Mouse (Mus musculus): ENCODE results near the gene Ucp1. TPM values are rescaled to one million over a fixed set of nuclear protein-coding genes. Genes with fewer than 3 reads are reported as not detected.
"Not testable (repeated sequence)": the region's sequence is repeated elsewhere in the genome, so short reads cannot be mapped to it uniquely, and the experiment has no call there.

Ucp1 gene
- polyA plus RNA-seq, 1 experiment from 2014 or later, result not detected

DNA sequence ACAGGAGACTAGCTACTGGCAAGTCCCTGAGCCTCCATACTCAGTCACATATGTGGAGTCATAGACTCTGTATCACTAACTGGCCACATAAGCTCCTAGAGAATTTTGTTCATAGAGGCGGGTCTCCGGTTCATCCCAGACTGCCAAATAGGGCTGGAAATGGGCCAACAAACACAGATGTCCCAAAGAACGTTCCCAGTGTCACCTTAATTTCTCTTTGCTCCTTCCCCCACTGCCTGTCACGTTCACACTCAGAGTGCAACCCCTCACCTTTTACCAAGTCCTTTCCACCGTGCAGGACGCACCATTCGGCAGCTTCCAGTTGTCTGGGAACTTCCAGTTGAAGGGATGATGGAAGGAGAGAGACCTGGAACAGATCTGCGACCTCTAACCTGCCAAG is 4.8 kb upstream of the Ucp1 start:
- Histone ChIP-seq H3K9ac (no peak overlapping the region), H3K36me3 (no peaks in the 10 kb centered on the region), H3K27me3 (peaks cover 19% of the 10 kb centered on the region), H3K4me2 (no peak overlapping the region), H3K4me3 (no peak overlapping the region), H3K4me1 (peaks cover 5% of the 10 kb centered on the region), H3K9me3 (no peaks in the 10 kb centered on the region), H3K27ac (no peak overlapping the region)
- 80% methylated on average over 8 of the region's 8 CpGs for WGBS
- no peak for ATAC-seq (ENCODE audit: insufficient number of reproducible peaks, low FRiP score, low TSS enrichment, low read depth)

DNA sequence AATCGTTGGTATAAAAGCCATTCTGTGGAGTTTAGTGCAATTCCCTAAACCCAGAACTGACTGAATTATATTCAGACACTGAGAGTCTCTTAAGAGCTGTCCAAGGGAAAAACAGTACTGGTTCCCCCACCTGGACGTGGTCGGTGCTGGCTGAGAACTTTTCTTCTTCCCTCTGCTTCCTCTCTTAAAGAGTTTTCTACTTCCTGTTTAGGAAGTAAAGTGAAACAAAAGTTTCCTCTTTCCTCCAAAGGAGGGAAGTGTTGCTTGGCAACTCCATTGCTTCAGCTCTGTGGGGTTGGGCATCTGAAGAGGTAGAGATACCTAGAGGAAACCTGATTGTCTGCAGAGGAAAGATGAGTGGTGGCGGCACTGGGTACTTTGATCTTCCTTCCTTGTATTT is 7.2 kb downstream of the Ucp1 start:
- H3K27me3 ChIP-seq, result no peaks in the 10 kb centered on the region
- H3K36me3 ChIP-seq, result no peaks in the 10 kb centered on the region
- ATAC-seq (ENCODE audit: insufficient number of reproducible peaks, low FRiP score, low TSS enrichment, low read depth), result no peak
- no peak overlapping the region for H3K27ac ChIP-seq
- H3K9me3 ChIP-seq, result no peaks in the 10 kb centered on the region
- H3K4me1 ChIP-seq, result no peaks in the 10 kb centered on the region
- WGBS, result 62% methylated on average over 4 of the region's 4 CpGs
- H3K4me2 ChIP-seq, result no peak overlapping the region
- H3K9ac ChIP-seq, result no peak overlapping the region
- no peak overlapping the region for H3K4me3 ChIP-seq

DNA sequence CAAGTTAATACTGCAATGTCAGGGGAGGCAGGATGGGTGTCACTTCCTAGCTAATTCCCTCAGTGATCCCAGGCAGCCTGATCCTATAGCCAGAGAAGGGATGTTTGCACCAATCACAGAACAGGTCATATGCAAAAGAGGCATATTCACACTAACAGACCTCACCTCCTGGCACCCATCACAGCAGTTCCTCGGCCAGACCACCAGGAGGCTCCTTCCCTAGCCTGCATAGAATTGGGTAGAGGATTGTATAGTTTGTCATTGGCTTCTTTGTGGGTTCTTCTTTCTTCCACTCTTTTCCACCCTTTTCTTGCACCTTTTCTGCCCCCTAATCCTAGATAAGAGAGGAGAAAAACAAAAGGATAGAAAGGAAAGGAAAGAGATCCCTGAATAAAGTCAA is 10.0 kb downstream of the Ucp1 start:
- no peaks in the 10 kb centered on the region for H3K9me3 ChIP-seq
- no peak overlapping the region for H3K4me2 ChIP-seq
- ATAC-seq (ENCODE audit: insufficient number of reproducible peaks, low FRiP score, low TSS enrichment, low read depth), result no peak

DNA sequence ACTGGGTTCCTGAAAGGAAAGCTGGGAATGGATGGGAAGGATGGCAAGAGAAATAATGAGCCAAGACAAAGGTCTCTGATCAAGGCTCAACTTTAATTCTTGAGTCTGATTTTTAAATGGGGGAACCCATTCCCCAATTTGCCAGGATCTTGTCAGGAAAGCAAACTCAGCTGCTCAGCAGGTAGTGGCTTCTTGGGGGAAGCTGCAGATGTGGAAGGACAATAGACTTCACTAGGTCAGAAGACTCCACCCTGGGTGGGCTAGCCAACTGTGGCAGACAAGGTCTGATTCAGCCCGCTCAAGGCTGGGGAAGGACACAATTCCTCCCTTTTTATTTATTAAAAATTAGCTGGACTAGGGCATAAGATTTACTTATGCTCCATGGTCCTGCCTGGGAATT is 14.8 kb downstream of the Ucp1 start:
- H3K4me2 ChIP-seq, result no peak overlapping the region

More for the DNA sequence above, 10.0 kb downstream of the Ucp1 start:
- Histone ChIP-seq H3K9ac (no peak overlapping the region), H3K36me3 (no peaks in the 10 kb centered on the region), H3K4me3 (no peak overlapping the region), H3K27me3 (no peaks in the 10 kb centered on the region), H3K27ac (no peak overlapping the region), H3K4me1 (no peaks in the 10 kb centered on the region)
- WGBS, result 54% methylated on average over 1 of the region's 1 CpGs

DNA sequence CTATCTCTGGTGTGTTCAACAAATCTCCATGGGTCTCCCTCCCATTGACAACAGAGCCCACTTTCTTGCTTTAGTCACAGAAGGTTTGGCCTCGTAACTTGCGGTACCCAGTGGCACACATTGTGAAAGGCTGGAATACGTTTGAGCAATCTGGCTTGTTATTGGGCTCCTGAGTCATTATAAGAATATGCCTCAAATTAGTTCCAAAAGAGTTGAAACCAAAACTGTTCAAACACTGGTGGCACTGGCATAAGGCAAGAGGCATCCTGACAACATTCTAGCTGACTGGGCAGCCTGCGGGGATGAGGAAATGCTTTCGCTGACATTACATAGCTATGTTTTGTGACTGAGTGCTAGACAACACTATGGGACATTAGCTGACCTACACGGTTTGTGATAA is 19.7 kb downstream of the Ucp1 start:
- H3K4me2 ChIP-seq, result no peak overlapping the region
- ATAC-seq (ENCODE audit: insufficient number of reproducible peaks, low FRiP score, low TSS enrichment, low read depth), result no peak
- 76% methylated on average over 6 of the region's 6 CpGs for WGBS
- no peak overlapping the region for H3K9ac ChIP-seq
- H3K27me3 ChIP-seq, result no peaks in the 10 kb centered on the region
- H3K36me3 ChIP-seq, result peaks cover 3% of the 10 kb centered on the region; the same call in 1 of the 2 replicates
- no peaks in the 10 kb centered on the region for H3K9me3 ChIP-seq
- H3K4me3 ChIP-seq, result no peak overlapping the region
- no peak overlapping the region for H3K27ac ChIP-seq
- H3K4me1 ChIP-seq, result no peaks in the 10 kb centered on the region

More for the DNA sequence above, 14.8 kb downstream of the Ucp1 start:
- Histone ChIP-seq H3K27me3 (no peaks in the 10 kb centered on the region), H3K27ac (no peak overlapping the region), H3K4me3 (no peak overlapping the region), H3K9me3 (no peaks in the 10 kb centered on the region), H3K9ac (no peak overlapping the region), H3K4me1 (no peaks in the 10 kb centered on the region), H3K36me3 (no peaks in the 10 kb centered on the region)
- ATAC-seq (ENCODE audit: insufficient number of reproducible peaks, low FRiP score, low TSS enrichment, low read depth), result no peak
- WGBS, result 77% methylated on average over 1 of the region's 1 CpGs

DNA sequence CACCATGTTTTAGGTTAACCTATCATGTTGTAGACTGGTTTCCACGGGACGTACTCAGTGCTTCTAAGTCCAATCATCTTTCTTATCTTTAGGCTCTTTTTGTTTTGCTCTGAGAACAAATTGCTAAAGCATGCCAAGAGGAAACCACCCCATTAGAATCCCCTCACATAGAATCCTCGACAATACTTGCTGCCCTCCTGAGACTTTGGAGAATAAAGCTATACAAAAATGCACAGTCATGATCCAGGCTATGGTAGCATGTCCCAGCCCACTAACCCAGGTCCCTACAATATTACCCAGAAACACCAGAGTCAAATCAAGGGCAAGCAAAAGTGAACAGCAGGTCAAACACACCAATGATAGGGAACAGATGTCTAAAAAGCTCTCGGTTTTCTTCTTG is 24.9 kb downstream of the Ucp1 start:
- not testable (repeated sequence) for H3K4me2 ChIP-seq; H3K4me3 ChIP-seq; H3K9me3 ChIP-seq; H3K4me1 ChIP-seq; H3K27me3 ChIP-seq; H3K27ac ChIP-seq; H3K9ac ChIP-seq; ATAC-seq (ENCODE audit: insufficient number of reproducible peaks, low FRiP score, low TSS enrichment, low read depth)
- WGBS, result 70% methylated on average over 4 of the region's 4 CpGs
- peaks cover 24% of the 10 kb centered on the region for H3K36me3 ChIP-seq

DNA sequence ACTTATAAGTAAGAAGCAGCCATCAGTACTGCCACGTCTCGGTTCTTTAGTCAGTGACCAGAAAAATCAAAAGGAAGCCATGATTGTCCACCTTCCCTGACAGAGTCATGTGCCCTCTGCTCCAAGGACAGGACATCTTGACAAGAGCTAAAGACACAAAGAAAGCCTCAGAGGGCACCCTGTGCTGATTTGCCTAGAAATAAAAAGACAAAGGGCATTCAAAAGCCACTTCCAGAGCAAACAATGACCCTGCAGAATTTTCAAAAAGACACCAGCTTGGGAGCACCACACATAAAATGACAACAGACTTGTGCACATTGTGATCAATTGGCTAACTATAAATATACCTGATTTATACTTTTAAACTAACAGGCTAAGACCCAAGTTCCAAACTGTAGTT is 25.5 kb downstream of the Ucp1 start:
- H3K27ac ChIP-seq, result no peak overlapping the region
- no peak overlapping the region for H3K9ac ChIP-seq
- no peak overlapping the region for H3K4me2 ChIP-seq
- no peaks in the 10 kb centered on the region for H3K27me3 ChIP-seq
- H3K36me3 ChIP-seq, result peaks cover 28% of the 10 kb centered on the region
- no peaks in the 10 kb centered on the region for H3K4me1 ChIP-seq
- ATAC-seq (ENCODE audit: insufficient number of reproducible peaks, low FRiP score, low TSS enrichment, low read depth), result no peak
- no peaks in the 10 kb centered on the region for H3K9me3 ChIP-seq
- WGBS, result 84% methylated on average over 2 of the region's 2 CpGs
- H3K4me3 ChIP-seq, result no peak overlapping the region

DNA sequence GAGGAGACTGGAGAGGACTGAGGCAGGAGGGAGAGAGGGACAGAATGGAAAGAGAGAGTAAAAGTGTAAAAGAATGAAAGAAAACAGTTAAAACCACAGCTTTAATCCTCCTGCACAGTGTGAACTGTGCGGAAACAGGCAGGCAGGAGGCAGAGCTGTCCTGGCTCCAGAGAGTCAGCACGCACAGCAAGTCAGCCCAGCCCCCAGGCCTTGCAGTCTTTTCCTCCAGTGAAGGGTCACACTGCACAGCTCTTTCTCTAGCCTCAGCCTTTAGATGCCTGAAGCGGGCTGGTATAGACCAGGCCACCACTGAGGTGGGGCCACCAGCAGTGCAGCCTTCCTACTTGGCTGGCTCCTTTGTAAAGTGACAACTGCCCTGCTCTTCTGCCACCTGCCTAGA is 30.4 kb downstream of the Ucp1 start:
- H3K4me1 ChIP-seq, result no peaks in the 10 kb centered on the region
- H3K4me2 ChIP-seq, result no peak overlapping the region
- peaks cover 42% of the 10 kb centered on the region for H3K36me3 ChIP-seq
- H3K9me3 ChIP-seq, result no peaks in the 10 kb centered on the region
- H3K27me3 ChIP-seq, result no peaks in the 10 kb centered on the region
- no peak overlapping the region for H3K9ac ChIP-seq
- no peak overlapping the region for H3K4me3 ChIP-seq
- 0 out of 2 replicates have a peak, but pooled peaks have one; percentile 35 for ATAC-seq (ENCODE audit: insufficient number of reproducible peaks, low FRiP score, low TSS enrichment, low read depth)
- peak overlapping the region; percentile 24 for H3K27ac ChIP-seq
- 46% methylated on average over 3 of the region's 3 CpGs for WGBS

DNA sequence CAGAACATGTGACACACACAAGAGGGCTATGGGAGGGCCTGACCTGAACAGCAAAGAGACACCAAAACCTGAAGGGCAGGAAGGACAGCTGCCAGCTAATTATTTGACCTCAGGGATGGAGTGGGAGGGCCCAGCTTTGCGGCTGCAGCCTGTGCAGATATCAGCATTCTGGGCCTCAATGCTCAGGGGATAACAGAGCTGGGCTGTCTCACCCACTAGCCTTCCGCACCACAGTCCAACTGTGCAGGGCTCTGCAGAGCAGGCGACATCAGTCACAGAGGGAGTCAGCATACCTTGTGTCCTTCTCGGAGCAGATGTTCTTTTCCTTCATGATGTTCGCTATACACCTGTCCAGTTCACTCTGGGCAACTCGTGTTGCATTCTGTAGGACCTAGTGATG is 32.2 kb downstream of the Ucp1 start:
- Histone ChIP-seq H3K4me1 (no peaks in the 10 kb centered on the region), H3K36me3 (peaks cover 40% of the 10 kb centered on the region), H3K4me3 (no peak overlapping the region), H3K27ac (no peak overlapping the region), H3K9ac (no peak overlapping the region), H3K27me3 (no peaks in the 10 kb centered on the region), H3K4me2 (no peak overlapping the region), H3K9me3 (no peaks in the 10 kb centered on the region)
- WGBS, result 86% methylated on average over 6 of the region's 6 CpGs
- ATAC-seq (ENCODE audit: insufficient number of reproducible peaks, low FRiP score, low TSS enrichment, low read depth), result no peak

DNA sequence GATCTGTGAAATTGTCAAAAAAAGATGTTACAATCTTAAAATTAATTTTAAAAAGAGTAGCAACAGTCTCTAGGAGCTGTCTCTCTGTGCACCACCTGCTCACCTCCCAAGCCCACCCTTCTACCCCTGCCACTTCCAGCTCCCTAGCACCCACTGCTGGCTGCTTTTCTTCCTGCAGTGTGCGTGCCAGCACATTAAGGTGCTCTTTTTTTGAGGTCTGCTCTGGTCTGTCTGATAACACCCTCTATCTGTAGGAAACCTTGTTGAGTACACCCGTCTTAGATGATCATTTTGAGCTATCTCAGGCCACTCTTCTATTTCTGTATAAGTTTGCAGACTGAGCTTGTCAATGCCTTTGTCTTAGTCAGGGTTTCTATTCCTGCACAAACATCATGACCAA is 32.9 kb downstream of the Ucp1 start:
- no peak overlapping the region for H3K27ac ChIP-seq
- WGBS, result 81% methylated on average over 2 of the region's 2 CpGs
- no peaks in the 10 kb centered on the region for H3K4me1 ChIP-seq
- no peak overlapping the region for H3K4me2 ChIP-seq
- H3K9ac ChIP-seq, result no peak overlapping the region
- H3K27me3 ChIP-seq, result no peaks in the 10 kb centered on the region
- H3K4me3 ChIP-seq, result no peak overlapping the region
- peaks cover 38% of the 10 kb centered on the region for H3K36me3 ChIP-seq
- H3K9me3 ChIP-seq, result no peaks in the 10 kb centered on the region
- ATAC-seq (ENCODE audit: insufficient number of reproducible peaks, low FRiP score, low TSS enrichment, low read depth), result no peak

DNA sequence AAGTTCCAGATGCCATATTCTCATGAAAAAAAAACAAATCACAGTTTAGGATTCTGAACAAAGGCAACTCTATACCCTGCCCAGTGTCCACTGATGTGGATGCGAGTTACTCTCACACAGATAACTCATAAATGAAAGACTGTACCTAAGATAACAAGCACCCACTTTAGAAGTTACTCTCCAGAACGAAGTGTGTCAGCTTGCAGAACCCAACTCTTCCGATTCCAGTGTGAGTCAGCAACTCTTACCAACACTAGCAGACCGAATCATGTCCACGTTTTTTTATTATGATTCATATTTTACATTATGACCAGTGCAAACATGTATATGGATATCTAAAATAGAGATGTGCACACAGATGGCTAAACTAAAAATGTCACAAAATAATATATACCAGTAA is 37.7 kb downstream of the Ucp1 start:
- Histone ChIP-seq H3K4me1 (no peaks in the 10 kb centered on the region; the same call in 1 of the 2 replicates), H3K27ac (no peak overlapping the region), H3K4me2 (no peak overlapping the region), H3K9ac (no peak overlapping the region), H3K27me3 (no peaks in the 10 kb centered on the region), H3K9me3 (no peaks in the 10 kb centered on the region), H3K36me3 (peaks cover 6% of the 10 kb centered on the region; the same call in 1 of the 2 replicates), H3K4me3 (no peak overlapping the region)
- WGBS, result 78% methylated on average over 5 of the region's 5 CpGs
- no peak for ATAC-seq (ENCODE audit: insufficient number of reproducible peaks, low FRiP score, low TSS enrichment, low read depth)

DNA sequence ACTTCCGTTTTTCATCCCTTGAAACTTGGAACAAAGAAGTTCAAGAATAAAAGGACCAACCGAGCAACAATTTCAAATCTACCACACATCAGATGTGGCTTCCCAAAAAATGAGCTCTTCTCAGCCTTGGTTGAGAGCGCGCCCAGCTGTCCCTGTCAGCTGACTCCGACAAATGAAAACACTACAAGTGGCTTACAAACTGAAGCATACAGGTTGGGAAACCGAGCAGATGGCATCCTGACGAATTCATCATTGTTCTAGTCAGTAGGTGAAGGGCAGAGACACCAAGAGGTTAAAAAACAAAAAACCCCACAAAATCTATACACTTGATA is 41.4 kb downstream of the Ucp1 start:
- Histone ChIP-seq H3K4me3 (peak overlapping the region; percentile 90), H3K27ac (no peak overlapping the region), H3K36me3 (peaks cover 6% of the 10 kb centered on the region; the same call in 1 of the 2 replicates), H3K9ac (peak overlapping the region; percentile 69; the same call in 1 of the 2 replicates), H3K9me3 (no peaks in the 10 kb centered on the region), H3K4me1 (no peaks in the 10 kb centered on the region; the same call in 1 of the 2 replicates), H3K4me2 (peak overlapping the region; percentile 74), H3K27me3 (peaks cover 11% of the 10 kb centered on the region; the same call in 1 of the 2 replicates)
- 9% methylated on average over 7 of the region's 7 CpGs for WGBS
- ATAC-seq (ENCODE audit: insufficient number of reproducible peaks, low FRiP score, low TSS enrichment, low read depth), result no peak
